Mouse (Mus musculus) embryonic facial prominence, embryonic 13.5 days (tissue): ENCODE results near the gene Pdzd7. TPM values are rescaled to one million over a fixed set of nuclear protein-coding genes. Genes with fewer than 3 reads are reported as not detected.
"Not testable (repeated sequence)": the region's sequence is repeated elsewhere in the genome, so short reads cannot be mapped to it uniquely, and the experiment has no call there.

Source experiments
- ATAC-seq: fragments of 200-750 bp; cut with Nextera tagmentation; 2 replicates; pipeline ENCODE4 v1.8.0; 2017; ENCODE audit warnings: low read depth; ENCODE audit not compliant: insufficient number of reproducible peaks, insufficient read depth, low FRiP score, low TSS enrichment
- H3K27ac ChIP-seq: fragments of 300-500 bp; sonication (generic); 2 replicates; pipeline ENCODE4 v1.5.1; 2015; ENCODE audit warnings: moderate library complexity, mild to moderate bottlenecking, inconsistent platforms
- H3K27me3 ChIP-seq: fragments of 300-500 bp; sonication (generic); 2 replicates; pipeline ENCODE4 v1.6.1; 2015; ENCODE audit warnings: mild to moderate bottlenecking, inconsistent platforms
- H3K36me3 ChIP-seq: fragments of 300-500 bp; sonication (generic); 2 replicates; pipeline ENCODE4 v1.6.1; 2015; ENCODE audit warnings: mild to moderate bottlenecking, inconsistent platforms
- H3K4me1 ChIP-seq: fragments of 300-500 bp; sonication (generic); 2 replicates; pipeline ENCODE4 v1.6.1; 2015; ENCODE audit warnings: inconsistent platforms
- H3K4me2 ChIP-seq: fragments of 300-500 bp; sonication (generic); 2 replicates; pipeline ENCODE4 v1.6.1; 2015; ENCODE audit warnings: moderate library complexity, mild to moderate bottlenecking, inconsistent platforms
- H3K4me3 ChIP-seq: fragments of 300-500 bp; sonication (generic); 2 replicates; pipeline ENCODE4 v1.5.1; 2015; ENCODE audit warnings: mild to moderate bottlenecking, inconsistent platforms
- H3K9ac ChIP-seq: fragments of 300-500 bp; sonication (generic); 2 replicates; pipeline ENCODE4 v1.6.1; 2015; ENCODE audit warnings: mild to moderate bottlenecking, inconsistent platforms
- H3K9me3 ChIP-seq: fragments of 300-500 bp; sonication (generic); 2 replicates; pipeline ENCODE4 v1.6.1; 2016; ENCODE audit warnings: inconsistent platforms
- WGBS: fragments of 180-500 bp; shearing (Covaris S2); methylation state at CpG from one replicate; pipeline ENCODE4 v1.1.7; 2015; ENCODE audit warnings: mixed read lengths; 5-methylcytosine and 5-hydroxymethylcytosine counted together
- polyA plus RNA-seq: library from polyadenylated mRNA; unstranded; fragments of >200 nt; fragmentation: Nextera tagmentation; extraction: Ambion mirVana; gene quantifications from 2 replicates; pipeline ENCODE4 v1.2.1, GENCODE M21; 2015

Gene Pdzd7
- polyA plus RNA-seq, 1 experiment from 2014 or later: 0.51 TPM

DNA sequence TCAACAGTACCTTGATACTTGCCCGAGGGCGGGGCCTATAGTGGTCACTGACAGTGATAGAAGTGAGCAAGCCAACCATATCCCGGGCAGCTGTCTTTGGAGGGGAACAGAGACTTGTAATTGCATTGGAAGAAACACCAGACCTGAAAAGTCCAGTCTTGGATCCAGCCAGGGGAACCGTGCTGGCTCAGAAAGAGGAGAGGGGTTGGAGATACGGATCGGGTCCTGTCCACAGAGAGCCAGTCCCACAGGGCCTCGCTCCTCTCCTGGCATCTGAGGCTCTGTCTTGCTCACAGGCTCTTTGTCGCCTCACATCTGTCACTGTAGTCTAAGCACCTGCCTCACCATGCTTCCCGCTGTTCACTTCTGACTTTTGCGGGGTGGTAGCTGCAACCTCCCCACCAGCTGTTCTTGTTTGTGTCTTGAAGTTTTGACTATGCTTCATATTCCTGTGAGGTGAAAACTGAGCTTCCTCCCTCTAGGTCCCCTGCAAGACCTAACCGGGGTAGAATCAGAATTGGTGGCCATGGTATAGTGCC lies 1.1 kb downstream of the Pdzd7 start:
- Histone ChIP-seq H3K9ac (no peak overlapping the region), H3K36me3 (peaks cover 3% of the 10 kb centered on the region), H3K4me3 (no peak overlapping the region), H3K27ac (no peak overlapping the region), H3K27me3 (peaks cover 36% of the 10 kb centered on the region), H3K4me2 (no peak overlapping the region), H3K4me1 (peaks cover 33% of the 10 kb centered on the region), H3K9me3 (no peaks in the 10 kb centered on the region)
- ATAC-seq: no peak
- WGBS: 67% methylated on average over 11 of the region's 11 CpGs

DNA sequence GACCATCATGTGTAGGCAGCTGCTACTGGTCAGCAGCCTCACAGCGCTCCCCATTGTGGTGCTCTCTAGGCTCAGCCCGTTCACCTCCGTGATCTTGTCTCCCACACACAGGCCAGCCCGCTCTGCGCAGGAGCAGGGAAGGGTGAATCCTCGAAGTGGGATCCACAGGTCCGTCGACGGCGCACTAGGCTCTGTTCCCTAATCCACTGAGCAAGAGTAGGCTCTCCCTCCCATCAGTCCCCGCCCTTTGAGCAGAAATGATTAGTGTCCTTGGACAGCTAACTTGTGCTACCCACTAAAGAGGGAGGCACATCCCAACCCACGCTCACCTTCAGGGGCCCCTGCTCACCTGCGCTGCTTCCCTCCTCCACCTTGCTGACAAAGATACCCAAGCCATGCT lies 5.3 kb downstream of the Pdzd7 start:
- Histone ChIP-seq H3K9me3 (no peaks in the 10 kb centered on the region), H3K27me3 (peaks cover 28% of the 10 kb centered on the region)

DNA sequence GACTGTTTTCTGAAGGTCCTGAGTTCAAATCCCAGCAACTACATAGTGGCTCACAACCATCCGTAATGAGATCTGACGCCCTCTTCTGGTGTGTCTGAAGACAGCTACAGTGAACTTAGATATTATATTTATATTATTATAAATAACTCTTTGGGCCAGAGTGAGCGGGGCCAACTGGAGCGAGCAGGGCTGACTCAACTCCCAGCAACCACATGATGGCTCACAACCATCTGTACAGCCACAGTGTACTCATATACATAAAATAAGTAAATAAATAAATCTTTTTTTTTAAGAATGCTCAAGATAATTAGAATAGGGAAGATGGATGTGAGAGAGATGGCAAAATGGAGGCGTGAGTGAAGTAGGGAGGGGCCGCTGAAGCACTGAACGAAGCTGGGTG lies 7.3 kb downstream of the Pdzd7 start:
- not testable (repeated sequence) for H3K27ac ChIP-seq, ATAC-seq, H3K4me1 ChIP-seq, H3K4me2 ChIP-seq, H3K4me3 ChIP-seq, H3K9ac ChIP-seq, H3K9me3 ChIP-seq, H3K36me3 ChIP-seq
- WGBS: 86% methylated on average over 7 of the region's 7 CpGs
- H3K27me3 ChIP-seq: peaks cover 17% of the 10 kb centered on the region

More for the DNA sequence above, 5.3 kb downstream of the Pdzd7 start:
- Histone ChIP-seq H3K36me3 (no peaks in the 10 kb centered on the region), H3K4me3 (no peak overlapping the region), H3K27ac (no peak overlapping the region), H3K9ac (no peak overlapping the region), H3K4me2 (no peak overlapping the region), H3K4me1 (0 out of 2 replicates have a peak, but pooled peaks cover under 1% of the 10 kb centered on the region)
- no peak for ATAC-seq
- 52% methylated on average over 13 of the region's 13 CpGs for WGBS

DNA sequence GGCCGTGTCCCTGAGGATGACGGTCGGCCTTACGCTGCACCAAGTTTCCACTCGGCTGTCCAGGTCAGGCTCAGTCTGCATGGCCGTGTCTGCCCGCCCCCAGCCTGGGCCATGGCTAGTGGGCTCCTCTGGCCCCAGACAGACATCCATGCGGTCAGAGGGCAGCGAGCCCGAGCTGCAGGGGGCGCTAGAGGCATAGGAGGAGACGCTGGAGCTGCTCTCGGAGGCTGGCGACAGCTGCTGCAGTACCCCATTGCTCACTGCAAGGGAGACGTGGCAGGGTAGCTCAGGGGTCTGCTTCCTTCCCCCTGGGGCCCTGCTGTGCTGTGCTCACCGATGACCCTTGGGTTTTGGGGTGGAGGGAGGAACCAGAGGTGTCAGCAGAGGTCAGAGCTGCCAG lies 8.7 kb downstream of the Pdzd7 start:
- ATAC-seq: no peak
- H3K9me3 ChIP-seq: no peaks in the 10 kb centered on the region
- no peak overlapping the region for H3K4me2 ChIP-seq
- WGBS: 36% methylated on average over 16 of the region's 16 CpGs
- peaks cover 12% of the 10 kb centered on the region for H3K4me1 ChIP-seq
- no peak overlapping the region for H3K4me3 ChIP-seq
- H3K36me3 ChIP-seq: no peaks in the 10 kb centered on the region
- H3K27me3 ChIP-seq: peaks cover 17% of the 10 kb centered on the region
- no peak overlapping the region for H3K27ac ChIP-seq
- 0 out of 2 replicates have a peak overlapping the region, but pooled peaks have one; percentile 11 for H3K9ac ChIP-seq

DNA sequence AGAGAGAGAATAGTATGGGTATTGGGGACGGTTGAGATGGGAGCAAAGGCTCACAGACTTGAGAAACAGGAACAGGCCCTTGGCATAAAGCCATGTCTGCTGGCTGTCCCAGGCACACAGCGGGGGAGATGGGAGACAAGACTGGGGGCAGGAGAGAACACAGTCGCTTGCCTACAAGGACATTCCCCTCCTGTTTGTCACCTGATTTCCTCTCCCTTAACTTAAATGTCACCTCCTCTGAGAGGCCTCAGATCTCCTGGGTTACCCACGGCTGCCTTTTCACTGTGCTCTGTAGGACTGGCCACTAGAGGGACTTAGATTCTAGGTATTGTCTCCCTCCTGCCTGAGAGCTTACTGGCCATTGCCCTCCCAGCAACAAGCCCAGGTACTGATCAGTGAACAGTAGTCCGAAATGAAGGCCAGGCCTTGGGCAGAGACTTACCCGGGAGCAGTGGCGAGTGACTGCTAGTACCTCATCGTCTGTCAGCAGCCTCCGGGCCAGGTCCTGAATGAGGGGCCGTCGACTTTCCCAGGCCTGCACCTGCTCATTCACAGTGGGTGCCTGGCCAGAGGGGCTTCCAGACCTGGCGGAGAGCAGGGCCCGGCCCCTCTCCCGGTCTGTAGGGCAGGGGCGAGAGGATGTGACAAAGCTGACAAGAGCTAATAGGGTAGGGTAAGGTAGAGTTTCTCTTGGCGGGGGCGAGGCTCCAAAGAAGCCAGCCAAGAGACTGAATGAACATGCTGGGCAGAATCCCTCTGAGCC lies 12.8 kb downstream of the Pdzd7 start:
- Histone ChIP-seq H3K9me3 (no peaks in the 10 kb centered on the region), H3K4me2 (no peak overlapping the region), H3K27ac (no peak overlapping the region), H3K4me3 (no peak overlapping the region), H3K27me3 (0 out of 2 replicates have a peak, but pooled peaks cover 3% of the 10 kb centered on the region), H3K4me1 (peaks cover 28% of the 10 kb centered on the region), H3K36me3 (peaks cover 13% of the 10 kb centered on the region), H3K9ac (peak overlapping the region; percentile 40; the same call in 1 of the 2 replicates)
- WGBS: 47% methylated on average over 17 of the region's 17 CpGs
- ATAC-seq: no peak

DNA sequence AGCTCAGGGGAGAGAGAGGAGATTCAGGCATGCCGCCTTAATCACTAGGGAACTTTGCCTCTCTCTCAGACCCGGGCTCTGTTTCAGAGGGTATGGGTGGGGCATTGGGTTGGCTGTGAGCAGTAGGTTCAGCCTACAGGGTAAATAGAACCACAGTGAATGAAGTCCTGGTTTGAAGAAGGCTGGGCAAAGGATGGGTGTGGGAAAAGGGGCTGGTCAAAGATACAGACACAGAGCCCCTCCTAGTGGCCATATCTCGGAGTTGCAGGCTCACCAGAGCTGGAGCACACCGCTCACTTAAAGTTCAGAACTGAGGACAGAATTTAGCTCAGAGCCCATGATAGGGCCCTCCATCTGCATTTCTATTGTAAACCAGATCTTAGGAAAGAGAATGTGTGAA lies 13.7 kb downstream of the Pdzd7 start:
- H3K4me3 ChIP-seq: no peak overlapping the region
- H3K9me3 ChIP-seq: no peaks in the 10 kb centered on the region
- 18% methylated on average over 4 of the region's 4 CpGs for WGBS
- ATAC-seq: no peak
- peaks cover 22% of the 10 kb centered on the region for H3K36me3 ChIP-seq
- no peak overlapping the region for H3K4me2 ChIP-seq
- H3K27me3 ChIP-seq: no peaks in the 10 kb centered on the region
- H3K9ac ChIP-seq: no peak overlapping the region
- H3K4me1 ChIP-seq: peaks cover 34% of the 10 kb centered on the region
- H3K27ac ChIP-seq: peak overlapping the region; percentile 40; the same call in 1 of the 2 replicates

DNA sequence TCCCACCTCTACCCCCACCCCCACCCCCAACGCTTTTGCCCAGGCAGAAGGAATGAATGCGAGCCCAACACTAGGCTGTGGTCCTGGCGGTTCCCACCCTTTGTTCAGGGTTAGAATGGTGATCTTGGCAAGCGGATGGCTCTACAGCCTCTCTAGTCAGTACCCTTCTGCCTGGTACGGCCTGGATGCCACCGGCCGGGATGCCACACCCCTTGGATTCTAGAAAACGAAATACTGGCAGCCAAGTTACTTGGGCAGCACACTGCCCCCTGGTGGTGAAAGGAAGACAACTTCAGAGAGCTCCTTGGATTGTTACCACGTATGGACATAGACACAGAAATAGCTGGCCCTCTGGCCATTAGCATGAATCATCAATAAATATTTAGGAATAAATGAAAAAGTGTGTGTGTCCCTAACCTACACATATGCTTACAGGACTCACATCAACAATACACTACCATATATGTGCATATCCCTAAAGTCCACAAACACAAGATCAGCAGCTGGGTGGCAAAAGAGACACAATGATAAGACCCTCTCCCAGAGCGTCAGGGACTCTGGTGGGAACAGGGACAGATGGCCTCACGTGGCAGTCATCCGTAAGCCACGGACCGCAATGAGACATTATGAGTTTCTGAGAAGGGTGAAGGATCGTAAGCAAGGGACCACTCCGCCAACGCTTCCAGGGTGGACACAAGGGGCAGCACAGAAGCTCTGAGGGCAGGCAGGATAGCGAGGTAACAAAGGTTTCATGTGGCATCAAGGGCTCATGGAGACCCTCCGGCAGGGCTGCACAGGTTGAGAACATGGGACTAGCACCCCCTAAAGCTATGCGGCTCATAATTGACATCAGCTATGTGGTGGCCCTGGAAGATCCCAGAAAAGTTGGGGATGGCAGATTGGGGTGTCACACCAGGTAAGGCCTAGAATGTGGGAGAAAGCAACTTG lies 14.5 kb downstream of the Pdzd7 start:
- Histone ChIP-seq H3K27me3 (no peaks in the 10 kb centered on the region), H3K36me3 (peaks cover 30% of the 10 kb centered on the region), H3K4me1 (peaks cover 40% of the 10 kb centered on the region), H3K9ac (no peak overlapping the region; the same call in 1 of the 2 replicates), H3K27ac (peak overlapping the region; percentile 40; the same call in 1 of the 2 replicates), H3K4me3 (peak overlapping the region; percentile 18; the same call in 1 of the 2 replicates), H3K4me2 (peak overlapping the region; percentile 53), H3K9me3 (no peaks in the 10 kb centered on the region)
- no peak for ATAC-seq
- 41% methylated on average over 20 of the region's 20 CpGs for whole genome bisulfite sequencing

DNA sequence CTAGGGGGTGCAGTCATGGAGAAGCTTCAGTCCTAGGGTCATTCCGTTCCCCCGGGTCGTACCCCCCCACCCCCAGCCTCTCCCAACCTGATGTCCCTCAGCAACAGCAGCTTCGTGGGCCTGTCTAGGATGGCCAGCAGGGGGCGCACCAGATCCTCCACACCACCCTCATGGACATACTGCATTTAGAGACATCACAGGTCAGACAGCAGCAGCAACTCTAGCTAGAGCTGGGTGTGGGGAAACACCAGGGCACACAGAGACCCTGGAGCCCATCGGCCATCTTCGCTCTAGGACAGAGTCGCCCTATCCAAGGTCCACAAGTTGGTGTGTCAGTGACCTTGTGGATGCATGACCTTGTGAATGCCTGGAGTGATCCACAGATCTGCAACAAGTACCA lies 15.4 kb downstream of the Pdzd7 start:
- H3K27me3 ChIP-seq: no peaks in the 10 kb centered on the region
- H3K27ac ChIP-seq: no peak overlapping the region
- H3K4me3 ChIP-seq: no peak overlapping the region
- H3K4me2 ChIP-seq: no peak overlapping the region
- no peak for ATAC-seq
- H3K9ac ChIP-seq: no peak overlapping the region
- peaks cover 39% of the 10 kb centered on the region for H3K36me3 ChIP-seq
- WGBS: 39% methylated on average over 8 of the region's 8 CpGs
- no peaks in the 10 kb centered on the region for H3K9me3 ChIP-seq
- H3K4me1 ChIP-seq: peaks cover 44% of the 10 kb centered on the region

DNA sequence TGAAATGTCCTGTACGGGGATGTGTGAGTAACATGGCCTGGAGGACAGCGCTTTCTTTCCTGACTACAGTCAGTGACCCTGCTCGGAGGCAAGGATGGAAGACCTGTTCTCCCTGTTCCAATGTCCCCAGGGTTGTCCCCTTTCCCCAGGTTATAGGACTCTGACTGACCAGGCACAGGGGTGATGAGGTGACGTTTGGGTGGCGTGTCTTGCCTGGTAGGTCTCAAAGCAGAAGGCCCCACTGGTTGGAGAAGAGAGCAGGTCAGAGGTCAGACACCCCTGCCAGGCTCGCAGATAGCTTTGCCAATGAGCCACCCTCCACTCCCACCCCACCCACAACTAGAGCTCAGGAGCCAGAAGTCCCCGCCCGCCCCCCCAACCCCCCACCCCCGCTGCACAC lies 15.9 kb downstream of the Pdzd7 start:
- 59% methylated on average over 9 of the region's 9 CpGs for WGBS
- Histone ChIP-seq H3K4me3 (no peak overlapping the region), H3K9ac (no peak overlapping the region), H3K4me1 (peaks cover 44% of the 10 kb centered on the region), H3K4me2 (no peak overlapping the region), H3K36me3 (peaks cover 44% of the 10 kb centered on the region), H3K9me3 (no peaks in the 10 kb centered on the region), H3K27ac (no peak overlapping the region), H3K27me3 (no peaks in the 10 kb centered on the region)
- ATAC-seq: no peak

DNA sequence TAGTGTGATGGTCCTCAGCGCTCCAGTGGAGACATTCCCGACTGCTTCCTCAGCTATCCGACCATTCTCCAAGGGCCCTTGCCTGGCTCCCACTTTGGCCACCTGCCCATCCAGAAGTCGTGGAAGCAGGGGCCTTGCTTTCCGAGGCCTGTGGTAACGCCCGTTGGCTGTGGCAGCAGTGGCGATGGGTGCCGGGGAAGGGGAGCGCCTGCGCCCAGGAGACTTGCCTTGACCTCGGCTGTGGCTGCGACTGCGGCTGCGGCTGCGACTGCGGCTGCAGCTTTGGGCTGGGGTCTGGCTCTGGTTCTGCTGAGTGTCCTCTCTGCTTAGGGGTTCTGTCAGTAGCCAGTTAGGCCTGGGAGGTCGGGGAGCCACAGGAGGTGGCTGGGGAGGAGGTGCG lies 16.8 kb downstream of the Pdzd7 start:
- no peak for ATAC-seq
- H3K4me3 ChIP-seq: no peak overlapping the region
- peak overlapping the region; percentile 32; the same call in 1 of the 2 replicates for H3K9ac ChIP-seq
- H3K36me3 ChIP-seq: peaks cover 50% of the 10 kb centered on the region
- WGBS: 64% methylated on average over 19 of the region's 19 CpGs
- no peak overlapping the region for H3K27ac ChIP-seq
- no peaks in the 10 kb centered on the region for H3K27me3 ChIP-seq
- H3K9me3 ChIP-seq: no peaks in the 10 kb centered on the region
- no peak overlapping the region for H3K4me2 ChIP-seq
- peaks cover 44% of the 10 kb centered on the region for H3K4me1 ChIP-seq

DNA sequence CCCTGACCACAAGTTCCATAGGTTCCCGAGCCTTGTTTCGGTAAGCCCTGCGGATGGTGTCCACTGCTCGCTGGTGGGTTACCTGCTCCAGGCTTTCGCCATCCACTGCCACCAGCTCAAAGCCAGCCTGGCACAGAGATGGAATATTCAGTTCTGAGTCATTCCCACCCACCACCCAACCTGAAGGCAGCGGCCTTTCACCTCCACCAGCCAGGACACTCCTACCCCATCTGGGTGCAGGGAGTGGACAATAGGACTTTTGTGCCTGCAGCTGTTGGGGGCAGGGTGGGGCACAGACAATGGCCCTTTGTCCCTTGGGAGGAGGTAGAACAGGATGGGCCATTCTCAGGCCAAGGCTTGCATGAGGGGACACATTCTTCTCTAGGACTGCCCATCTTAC lies 17.7 kb downstream of the Pdzd7 start:
- WGBS: 79% methylated on average over 6 of the region's 6 CpGs
- H3K4me2 ChIP-seq: no peak overlapping the region
- H3K27me3 ChIP-seq: no peaks in the 10 kb centered on the region
- H3K4me3 ChIP-seq: no peak overlapping the region
- H3K9ac ChIP-seq: 0 out of 2 replicates have a peak overlapping the region, but pooled peaks have one; percentile 27
- H3K36me3 ChIP-seq: peaks cover 58% of the 10 kb centered on the region
- peaks cover 42% of the 10 kb centered on the region for H3K4me1 ChIP-seq
- no peaks in the 10 kb centered on the region for H3K9me3 ChIP-seq
- H3K27ac ChIP-seq: no peak overlapping the region
- no peak for ATAC-seq
